Mouse (Mus musculus) neural tube, embryonic 14.5 days (tissue): ENCODE measurements around the gene Lrrtm4. TPM values are rescaled to one million over a fixed set of nuclear protein-coding genes. Genes with fewer than 3 reads are reported as not detected.

Source experiments
- ATAC-seq: fragments of 200-750 bp; cut with Nextera tagmentation; 2 replicates; pipeline ENCODE4 v1.8.0; 2017; ENCODE audit warnings: low read depth, mild to moderate bottlenecking, moderate TSS enrichment, moderate library complexity
- H3K27ac ChIP-seq: fragments of 300-500 bp; sonication (generic); 2 replicates; pipeline ENCODE4 v1.5.1; 2014; ENCODE audit warnings: low read depth, mild to moderate bottlenecking, control low read depth, low read length, moderate library complexity, mixed read lengths
- H3K27me3 ChIP-seq: fragments of 300-500 bp; sonication (generic); 2 replicates; pipeline ENCODE4 v1.6.1; 2014; ENCODE audit warnings: low read length; ENCODE audit not compliant: control insufficient read depth, insufficient read depth
- H3K36me3 ChIP-seq: fragments of 300-500 bp; sonication (generic); 2 replicates; pipeline ENCODE4 v1.6.1; 2014; ENCODE audit warnings: low read length, mixed read lengths; ENCODE audit not compliant: control insufficient read depth, insufficient read depth
- H3K4me1 ChIP-seq: fragments of 300-500 bp; sonication (generic); 2 replicates; pipeline ENCODE4 v1.6.1; 2014; ENCODE audit warnings: low read length; ENCODE audit not compliant: control insufficient read depth, insufficient read depth
- H3K4me2 ChIP-seq: fragments of 300-500 bp; sonication (generic); 2 replicates; pipeline ENCODE4 v1.6.1; 2014; ENCODE audit warnings: mild to moderate bottlenecking, low read depth, low read length, control low read depth
- H3K4me3 ChIP-seq: fragments of 300-500 bp; sonication (generic); 2 replicates; pipeline ENCODE4 v1.5.1; 2014; ENCODE audit warnings: low read depth, low read length, control low read depth, mixed read lengths
- H3K9ac ChIP-seq: fragments of 300-500 bp; sonication (generic); replicated peaks from 2 replicates; pipeline ENCODE4 v1.6.1; 2014; ENCODE audit warnings: low read depth, mild to moderate bottlenecking, control low read depth, low read length, mixed read lengths
- H3K9me3 ChIP-seq: fragments of 300-500 bp; sonication (generic); 2 replicates; pipeline ENCODE4 v1.6.1; 2016; ENCODE audit warnings: low read length; ENCODE audit not compliant: control insufficient read depth
- WGBS: fragments of 180-500 bp; shearing (Covaris S2); extraction: QIAGEN DNeasy Blood & Tissue Kit; methylation state at CpG from one replicate; pipeline ENCODE4 v1.1.7; 2014; 5-methylcytosine and 5-hydroxymethylcytosine counted together
- polyA plus RNA-seq: library from polyadenylated mRNA; unstranded; fragments of >200 nt; fragmentation: Nextera tagmentation; extraction: Ambion mirVana; gene quantifications from 2 replicates; pipeline ENCODE4 v1.2.1, GENCODE M21; 2014

The Lrrtm4 gene
- polyA plus RNA-seq, 1 experiment from 2014 or later: 24.3 TPM

GRCm38 (mm10) chr6:80363593-80363992 is 344.9 kb downstream of the Lrrtm4 start:
- no peak for ATAC-seq
- Histone ChIP-seq H3K36me3 (no peaks in the 10 kb centered on the region), H3K4me1 (no peaks in the 10 kb centered on the region), H3K9ac (no peak overlapping the region), H3K27ac (no peak overlapping the region), H3K4me2 (no peak overlapping the region), H3K27me3 (no peaks in the 10 kb centered on the region), H3K4me3 (no peak overlapping the region), H3K9me3 (no peaks in the 10 kb centered on the region)

- H3K4me1 ChIP-seq: no peaks in the 10 kb centered on the region
- no peak overlapping the region for H3K9ac ChIP-seq
- H3K27me3 ChIP-seq: no peaks in the 10 kb centered on the region
- H3K4me2 ChIP-seq: no peak overlapping the region
- H3K4me3 ChIP-seq: no peak overlapping the region
- H3K36me3 ChIP-seq: no peaks in the 10 kb centered on the region
- no peaks in the 10 kb centered on the region for H3K9me3 ChIP-seq
- ATAC-seq: no peak
- H3K27ac ChIP-seq: no peak overlapping the region
- WGBS: 80% methylated on average over 4 of the region's 4 CpGs
These were observed 347.9 kb downstream of the Lrrtm4 start for GRCm38 (mm10) chr6:80366532-80366931.

- no peak for ATAC-seq
- Histone ChIP-seq H3K4me1 (no peaks in the 10 kb centered on the region), H3K9ac (no peak overlapping the region), H3K36me3 (no peaks in the 10 kb centered on the region), H3K9me3 (no peaks in the 10 kb centered on the region), H3K27me3 (no peaks in the 10 kb centered on the region), H3K27ac (no peak overlapping the region), H3K4me3 (no peak overlapping the region), H3K4me2 (no peak overlapping the region)
- 20% methylated on average over 4 of the region's 4 CpGs for WGBS
These were observed 370.9 kb downstream of the Lrrtm4 start for GRCm38 (mm10) chr6:80389571-80389970.

GRCm38 (mm10) chr6:80406757-80407156 is 388.1 kb downstream of the Lrrtm4 start:
- Histone ChIP-seq H3K4me3 (no peak overlapping the region), H3K36me3 (no peaks in the 10 kb centered on the region), H3K27me3 (no peaks in the 10 kb centered on the region), H3K9ac (no peak overlapping the region), H3K4me2 (no peak overlapping the region), H3K27ac (no peak overlapping the region), H3K9me3 (no peaks in the 10 kb centered on the region), H3K4me1 (no peaks in the 10 kb centered on the region)
- no peak for ATAC-seq
- WGBS: 93% methylated on average over 1 of the region's 1 CpGs

- Histone ChIP-seq H3K4me1 (no peaks in the 10 kb centered on the region), H3K27me3 (no peaks in the 10 kb centered on the region), H3K36me3 (no peaks in the 10 kb centered on the region), H3K27ac (no peak overlapping the region), H3K9me3 (no peaks in the 10 kb centered on the region), H3K9ac (no peak overlapping the region), H3K4me3 (no peak overlapping the region), H3K4me2 (no peak overlapping the region)
- no peak for ATAC-seq
These were observed 421.5 kb downstream of the Lrrtm4 start for GRCm38 (mm10) chr6:80440135-80440534.

GRCm38 (mm10) chr6:80470546-80470945 is 451.9 kb downstream of the Lrrtm4 start:
- ATAC-seq: no peak
- no peak overlapping the region for H3K9ac ChIP-seq
- 79% methylated on average over 4 of the region's 4 CpGs for WGBS
- H3K36me3 ChIP-seq: no peaks in the 10 kb centered on the region
- no peaks in the 10 kb centered on the region for H3K4me1 ChIP-seq
- no peaks in the 10 kb centered on the region for H3K27me3 ChIP-seq
- H3K4me3 ChIP-seq: no peak overlapping the region
- no peak overlapping the region for H3K27ac ChIP-seq
- no peak overlapping the region for H3K4me2 ChIP-seq
- no peaks in the 10 kb centered on the region for H3K9me3 ChIP-seq

- no peak overlapping the region for H3K4me3 ChIP-seq
- H3K9me3 ChIP-seq: no peaks in the 10 kb centered on the region
- H3K36me3 ChIP-seq: no peaks in the 10 kb centered on the region
- H3K4me1 ChIP-seq: no peaks in the 10 kb centered on the region
- WGBS: 80% methylated on average over 3 of the region's 3 CpGs
- H3K9ac ChIP-seq: no peak overlapping the region
- no peak overlapping the region for H3K4me2 ChIP-seq
- H3K27me3 ChIP-seq: no peaks in the 10 kb centered on the region
- ATAC-seq: no peak
- no peak overlapping the region for H3K27ac ChIP-seq
These were observed 457.5 kb downstream of the Lrrtm4 start for GRCm38 (mm10) chr6:80476153-80476552.

GRCm38 (mm10) chr6:80545017-80545416 is 526.3 kb downstream of the Lrrtm4 start:
- 5% methylated on average over 1 of the region's 1 CpGs for WGBS
- H3K27ac ChIP-seq: no peak overlapping the region
- no peak for ATAC-seq

GRCm38 (mm10) chr6:80549907-80550306 is 531.2 kb downstream of the Lrrtm4 start:
- Histone ChIP-seq H3K27me3 (no peaks in the 10 kb centered on the region), H3K4me1 (no peaks in the 10 kb centered on the region), H3K9ac (no peak overlapping the region), H3K4me2 (no peak overlapping the region), H3K4me3 (no peak overlapping the region), H3K9me3 (no peaks in the 10 kb centered on the region), H3K27ac (no peak overlapping the region), H3K36me3 (no peaks in the 10 kb centered on the region)
- ATAC-seq: no peak

More at GRCm38 (mm10) chr6:80545017-80545416, 526.3 kb downstream of the Lrrtm4 start:
- H3K36me3 ChIP-seq: no peaks in the 10 kb centered on the region
- no peaks in the 10 kb centered on the region for H3K27me3 ChIP-seq
- no peaks in the 10 kb centered on the region for H3K9me3 ChIP-seq
- no peak overlapping the region for H3K4me2 ChIP-seq
- H3K4me3 ChIP-seq: no peak overlapping the region
- H3K9ac ChIP-seq: no peak overlapping the region
- no peaks in the 10 kb centered on the region for H3K4me1 ChIP-seq

GRCm38 (mm10) chr6:80553398-80553797 is 534.7 kb downstream of the Lrrtm4 start:
- WGBS: 98% methylated on average over 2 of the region's 2 CpGs
- Histone ChIP-seq H3K27me3 (no peaks in the 10 kb centered on the region), H3K4me1 (no peaks in the 10 kb centered on the region), H3K4me2 (no peak overlapping the region), H3K9me3 (no peaks in the 10 kb centered on the region), H3K4me3 (no peak overlapping the region), H3K27ac (no peak overlapping the region), H3K36me3 (no peaks in the 10 kb centered on the region), H3K9ac (no peak overlapping the region)
- ATAC-seq: no peak
